Mouse (Mus musculus) lung, embryonic 16.5 days (tissue): Measurements from ENCODE around the gene Pax6. TPM values are rescaled to one million over a fixed set of nuclear protein-coding genes. Genes with fewer than 3 reads are reported as not detected.

Source experiments
- ATAC-seq: fragments of 200-750 bp; cut with Nextera tagmentation; 2 replicates; pipeline ENCODE4 v1.8.0; 2017; ENCODE audit warnings: low read depth, mild to moderate bottlenecking, moderate library complexity
- H3K27ac ChIP-seq: fragments of 300-500 bp; sonication (generic); 2 replicates; pipeline ENCODE4 v1.5.1; 2014; ENCODE audit warnings: mild to moderate bottlenecking, control low read depth, low read length
- H3K27me3 ChIP-seq: fragments of 300-500 bp; sonication (generic); 2 replicates; pipeline ENCODE4 v1.6.1; 2014; ENCODE audit warnings: low read depth, low read length, mixed read lengths; ENCODE audit not compliant: control insufficient read depth, insufficient read depth
- H3K36me3 ChIP-seq: fragments of 300-500 bp; sonication (generic); 2 replicates; pipeline ENCODE4 v1.6.1; 2014; ENCODE audit warnings: low read length; ENCODE audit not compliant: control insufficient read depth, insufficient read depth
- H3K4me1 ChIP-seq: fragments of 300-500 bp; sonication (generic); replicated peaks from 2 replicates; pipeline ENCODE4 v1.6.1; 2014; ENCODE audit warnings: low read length, mixed read lengths; ENCODE audit not compliant: control insufficient read depth, insufficient read depth
- H3K4me2 ChIP-seq: fragments of 300-500 bp; sonication (generic); 2 replicates; pipeline ENCODE4 v1.6.1; 2014; ENCODE audit warnings: low read depth, low read length, control low read depth
- H3K4me3 ChIP-seq: fragments of 300-500 bp; sonication (generic); 2 replicates; pipeline ENCODE4 v1.5.1; 2014; ENCODE audit warnings: mild to moderate bottlenecking, low read length, control low read depth
- H3K9ac ChIP-seq: fragments of 300-500 bp; sonication (generic); 2 replicates; pipeline ENCODE4 v1.6.1; 2014; ENCODE audit warnings: low read length, control low read depth
- H3K9me3 ChIP-seq: fragments of 300-500 bp; sonication (generic); 2 replicates; pipeline ENCODE4 v1.6.1; 2016; ENCODE audit warnings: low read length; ENCODE audit not compliant: control insufficient read depth
- WGBS: fragments of 180-500 bp; shearing (Covaris S2); extraction: QIAGEN DNeasy Blood & Tissue Kit; methylation state at CpG from one replicate; pipeline ENCODE4 v1.1.7; 2014; 5-methylcytosine and 5-hydroxymethylcytosine counted together
- polyA plus RNA-seq: library from polyadenylated mRNA; unstranded; fragments of >200 nt; fragmentation: Nextera tagmentation; extraction: Ambion mirVana; gene quantifications from 2 replicates; pipeline ENCODE4 v1.2.1, GENCODE M21; 2015

The Pax6 gene
- 0.16 TPM in 1 of 2 replicates, not detected in the other for polyA plus RNA-seq

GRCm38 (mm10) chr2:105668271-105669270 lies at the start of gene Pax6:
TSS of gene Pax6 (plus strand) at chr2:105668900.
- Histone ChIP-seq H3K27ac (no peak within 1 kb of the TSS), H3K36me3 (no peaks in the 10 kb centered on the region), H3K9ac (no peak within 1 kb of the TSS), H3K4me1 (peaks cover 5% of the 10 kb centered on the region), H3K4me3 (peak within 1 kb of the TSS; percentile 13; the same call in 1 of the 2 replicates), H3K4me2 (peak within 1 kb of the TSS; percentile 17; the same call in 1 of the 2 replicates), H3K27me3 (peaks cover 99% of the 10 kb centered on the region), H3K9me3 (no peaks in the 10 kb centered on the region)
- no peak for ATAC-seq
- WGBS, result under 1% methylated on average over 44 of the region's 44 CpGs

DNA sequence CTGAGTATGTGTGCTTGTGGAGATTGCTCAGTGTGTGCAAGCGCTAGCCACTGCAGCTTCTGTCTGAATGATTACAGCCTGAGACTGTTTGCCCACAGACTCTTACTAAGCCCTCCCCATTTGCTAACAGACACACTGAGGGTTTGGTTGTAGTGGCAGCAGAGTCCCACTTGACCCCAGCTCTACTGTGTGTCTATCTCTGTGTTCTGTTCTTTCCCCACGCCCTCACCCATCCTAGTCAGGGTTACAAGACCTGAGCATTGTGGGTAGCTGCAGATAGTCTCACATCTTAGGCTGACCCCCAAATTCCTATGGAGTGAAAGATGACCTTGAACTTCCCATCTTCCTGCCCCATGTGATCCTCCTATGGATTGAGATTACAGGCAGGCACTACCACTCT lies 19.8 kb upstream of the Pax6 start:
- WGBS, result 46% methylated on average over 2 of the region's 2 CpGs
- H3K9me3 ChIP-seq, result no peaks in the 10 kb centered on the region

DNA sequence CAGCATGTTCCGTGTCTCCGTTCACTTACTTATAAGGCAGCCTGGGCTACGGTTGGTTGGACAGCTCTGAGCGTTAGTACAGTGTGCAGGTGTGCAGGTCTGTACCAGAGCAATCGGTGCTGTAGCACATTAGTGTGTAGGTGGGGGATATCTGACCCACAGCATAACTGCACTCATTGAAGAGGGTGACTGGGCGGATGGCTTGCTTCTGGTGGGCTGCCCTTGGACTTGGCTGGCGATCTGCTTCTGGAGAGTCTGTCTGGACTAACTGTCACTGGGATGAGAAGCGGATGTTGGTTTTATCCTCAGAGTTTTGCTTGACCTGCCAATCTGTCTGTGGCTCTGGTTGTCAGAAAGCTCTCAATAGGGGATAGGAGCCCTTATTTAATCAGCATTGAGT lies 12.2 kb upstream of the Pax6 start:
- no peak for ATAC-seq
- WGBS, result 69% methylated on average over 8 of the region's 8 CpGs
- Histone ChIP-seq H3K27me3 (peaks cover 63% of the 10 kb centered on the region), H3K36me3 (no peaks in the 10 kb centered on the region), H3K4me1 (no peaks in the 10 kb centered on the region), H3K4me2 (no peak overlapping the region), H3K9me3 (no peaks in the 10 kb centered on the region), H3K9ac (no peak overlapping the region), H3K4me3 (no peak overlapping the region), H3K27ac (no peak overlapping the region)

More for the DNA sequence above, 19.8 kb upstream of the Pax6 start:
- no peak for ATAC-seq
- Histone ChIP-seq H3K27ac (no peak overlapping the region), H3K4me3 (no peak overlapping the region), H3K9ac (no peak overlapping the region), H3K27me3 (peaks cover 11% of the 10 kb centered on the region), H3K4me2 (no peak overlapping the region), H3K4me1 (no peaks in the 10 kb centered on the region), H3K36me3 (no peaks in the 10 kb centered on the region)

DNA sequence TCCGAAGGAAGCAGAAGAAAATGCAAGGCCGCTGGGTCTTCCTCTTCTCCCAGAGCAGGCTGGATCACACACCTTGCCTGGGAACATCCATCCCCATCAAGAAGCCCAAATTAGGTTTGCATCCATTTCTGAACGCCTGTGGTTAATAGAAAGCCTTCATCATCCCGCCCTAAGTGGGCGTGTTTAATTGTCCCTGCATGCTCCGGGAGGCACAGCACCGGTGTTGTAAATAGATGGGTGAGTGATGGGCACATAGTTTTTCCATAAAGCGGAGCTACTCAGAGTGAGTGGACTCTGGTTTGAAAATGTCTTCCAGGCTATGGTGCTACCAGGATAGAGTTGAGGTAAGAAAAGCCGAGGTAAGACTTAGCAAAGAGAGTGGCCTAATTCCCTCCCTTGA lies 9.3 kb upstream of the Pax6 start:
- 7% methylated on average over 9 of the region's 9 CpGs for WGBS
- H3K36me3 ChIP-seq, result no peaks in the 10 kb centered on the region
- peaks cover 82% of the 10 kb centered on the region for H3K27me3 ChIP-seq
- no peaks in the 10 kb centered on the region for H3K9me3 ChIP-seq
- H3K4me3 ChIP-seq, result no peak overlapping the region
- no peak overlapping the region for H3K27ac ChIP-seq
- H3K4me2 ChIP-seq, result no peak overlapping the region
- H3K4me1 ChIP-seq, result no peaks in the 10 kb centered on the region
- H3K9ac ChIP-seq, result no peak overlapping the region
- ATAC-seq, result no peak

DNA sequence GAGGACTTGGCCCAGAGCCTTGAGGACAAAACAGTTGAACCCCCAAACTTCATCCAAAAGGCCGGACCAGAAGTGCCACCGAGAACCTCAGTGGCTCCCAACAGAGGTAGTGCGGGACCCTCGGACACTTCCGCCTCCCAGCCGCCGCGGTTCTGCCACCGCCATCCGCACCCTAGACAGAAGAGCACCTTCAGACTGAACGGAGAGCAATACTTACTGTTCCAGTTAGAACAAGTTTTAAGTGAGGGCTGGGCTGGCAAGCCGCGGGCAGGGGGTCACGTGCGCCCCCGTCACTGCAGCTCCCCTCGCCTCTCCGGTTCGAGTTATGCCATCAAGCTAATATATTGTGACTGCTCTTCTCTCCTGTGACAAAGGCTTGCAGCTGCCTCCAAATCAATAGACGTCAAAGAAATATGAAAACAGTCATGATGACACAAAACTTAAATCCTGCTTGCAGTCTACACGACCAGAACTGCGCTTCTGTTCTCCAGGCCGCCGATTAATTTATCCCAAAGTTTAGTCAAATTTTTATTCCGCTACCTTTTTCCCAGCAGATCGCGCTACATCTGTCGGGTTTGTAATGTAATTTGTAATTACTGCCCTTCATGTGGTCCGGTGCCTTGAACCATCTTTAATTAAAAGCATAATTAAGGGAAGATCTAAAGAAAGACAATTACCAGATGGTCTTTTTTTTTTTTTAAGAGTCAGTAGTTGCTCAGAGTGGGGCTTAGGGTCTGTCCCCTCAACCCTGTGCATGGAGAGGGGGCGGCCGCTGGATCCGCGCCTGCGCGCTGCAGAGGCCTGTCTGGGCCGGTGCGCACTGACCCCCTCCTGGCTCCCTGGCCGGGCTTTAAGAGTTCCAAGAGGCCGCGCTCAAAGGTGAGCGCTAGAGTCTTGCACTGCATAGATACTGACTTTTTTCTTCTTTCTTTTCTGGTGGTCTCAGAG lies 8.5 kb upstream of the Pax6 start:
- no peak overlapping the region; the same call in 1 of the 2 replicates for H3K4me3 ChIP-seq
- WGBS, result under 1% methylated on average over 41 of the region's 41 CpGs
- no peak for ATAC-seq

GRCm38 (mm10) chr2:105660874-105661622 lies 7.7 kb upstream of the Pax6 start:
- H3K9ac ChIP-seq, result no peak overlapping the region
- no peaks in the 10 kb centered on the region for H3K4me1 ChIP-seq
- ATAC-seq, result no peak
- H3K4me2 ChIP-seq, result no peak overlapping the region
- no peak overlapping the region for H3K27ac ChIP-seq
- 1% methylated on average over 26 of the region's 26 CpGs for WGBS
- no peak overlapping the region; the same call in 1 of the 2 replicates for H3K4me3 ChIP-seq
- no peaks in the 10 kb centered on the region for H3K9me3 ChIP-seq
- peaks cover 92% of the 10 kb centered on the region for H3K27me3 ChIP-seq
- H3K36me3 ChIP-seq, result no peaks in the 10 kb centered on the region

More for the DNA sequence above, 8.5 kb upstream of the Pax6 start:
- no peaks in the 10 kb centered on the region for H3K4me1 ChIP-seq
- H3K4me2 ChIP-seq, result no peak overlapping the region
- H3K27ac ChIP-seq, result no peak overlapping the region
- no peaks in the 10 kb centered on the region for H3K36me3 ChIP-seq
- peaks cover 87% of the 10 kb centered on the region for H3K27me3 ChIP-seq
- H3K9ac ChIP-seq, result no peak overlapping the region
- H3K9me3 ChIP-seq, result no peaks in the 10 kb centered on the region

GRCm38 (mm10) chr2:105661623-105662066 lies 7.1 kb upstream of the Pax6 start:
- WGBS, result 2% methylated on average over 18 of the region's 18 CpGs
- H3K36me3 ChIP-seq, result no peaks in the 10 kb centered on the region
- H3K9ac ChIP-seq, result no peak overlapping the region
- H3K9me3 ChIP-seq, result no peaks in the 10 kb centered on the region
- no peaks in the 10 kb centered on the region for H3K4me1 ChIP-seq
- no peak overlapping the region for H3K4me3 ChIP-seq
- H3K27me3 ChIP-seq, result peaks cover 93% of the 10 kb centered on the region
- no peak overlapping the region for H3K27ac ChIP-seq
- no peak overlapping the region for H3K4me2 ChIP-seq
- ATAC-seq, result no peak

- no peak for ATAC-seq
- peaks cover 93% of the 10 kb centered on the region for H3K27me3 ChIP-seq
- WGBS, result 5% methylated on average over 16 of the region's 16 CpGs
- H3K9ac ChIP-seq, result no peak overlapping the region
- H3K4me2 ChIP-seq, result no peak overlapping the region
- H3K27ac ChIP-seq, result no peak overlapping the region
- H3K4me1 ChIP-seq, result no peaks in the 10 kb centered on the region
- no peak overlapping the region for H3K4me3 ChIP-seq
- no peaks in the 10 kb centered on the region for H3K9me3 ChIP-seq
- H3K36me3 ChIP-seq, result no peaks in the 10 kb centered on the region
Measured at GRCm38 (mm10) chr2:105662121-105662520, 6.6 kb upstream of the Pax6 start.
